Mouse (Mus musculus): ENCODE measurements around the gene Lonrf3.
A peak's percentile ranks its signal among the peaks of the same experiment; 100 is the strongest.

Lonrf3 gene

DNA sequence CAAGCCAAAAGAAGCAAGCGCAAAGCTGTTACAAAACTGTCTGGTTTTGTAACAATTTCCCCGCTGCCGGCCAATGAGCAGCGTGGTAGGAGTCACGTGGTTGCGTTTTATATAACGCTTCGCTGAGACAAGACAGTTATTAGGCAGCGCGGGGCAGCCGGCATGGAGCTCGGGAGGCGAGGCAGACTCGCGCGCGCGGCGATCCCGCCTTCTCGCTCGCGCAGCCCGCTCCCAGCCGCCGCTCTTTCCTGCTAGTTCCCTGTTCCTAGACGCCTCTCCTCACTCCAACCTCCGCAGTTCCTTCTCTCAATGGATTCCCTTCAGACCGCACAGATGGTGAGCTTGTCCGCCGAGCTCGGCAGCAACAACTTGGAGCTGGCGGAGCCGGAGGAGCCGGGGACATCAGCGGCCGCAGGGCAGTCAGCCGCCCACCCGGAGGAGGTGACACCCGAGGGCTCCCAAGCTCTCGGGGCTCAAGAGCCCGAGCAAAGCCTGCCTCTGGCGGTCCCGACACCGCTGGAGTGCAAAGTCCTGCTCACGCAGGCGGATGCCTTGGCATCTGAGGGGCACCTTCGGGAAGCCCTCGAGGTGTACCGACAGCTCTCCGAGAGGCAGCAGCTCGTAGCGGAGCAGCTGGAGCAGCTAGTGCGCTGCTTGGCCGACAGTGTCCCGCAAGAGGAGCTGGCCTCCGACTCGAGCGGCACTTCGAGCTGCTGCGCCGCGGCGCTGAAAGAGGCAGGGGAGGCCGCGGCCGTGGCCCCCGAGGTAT is at the start of gene Lonrf3:
Gene Lonrf3, plus strand, starts transcription at position 83 of the 769 bp plus-strand sequence.
- DNase-seq: peak; percentile 81 to 82

- DNase-seq: no peak
Measured at GRCm38 (mm10) chrX:36278750-36279149, 49.4 kb upstream of the Lonrf3 start.

GRCm38 (mm10) chrX:36311420-36311819 is 16.7 kb upstream of the Lonrf3 start:
- DNase-seq: no peak

DNA sequence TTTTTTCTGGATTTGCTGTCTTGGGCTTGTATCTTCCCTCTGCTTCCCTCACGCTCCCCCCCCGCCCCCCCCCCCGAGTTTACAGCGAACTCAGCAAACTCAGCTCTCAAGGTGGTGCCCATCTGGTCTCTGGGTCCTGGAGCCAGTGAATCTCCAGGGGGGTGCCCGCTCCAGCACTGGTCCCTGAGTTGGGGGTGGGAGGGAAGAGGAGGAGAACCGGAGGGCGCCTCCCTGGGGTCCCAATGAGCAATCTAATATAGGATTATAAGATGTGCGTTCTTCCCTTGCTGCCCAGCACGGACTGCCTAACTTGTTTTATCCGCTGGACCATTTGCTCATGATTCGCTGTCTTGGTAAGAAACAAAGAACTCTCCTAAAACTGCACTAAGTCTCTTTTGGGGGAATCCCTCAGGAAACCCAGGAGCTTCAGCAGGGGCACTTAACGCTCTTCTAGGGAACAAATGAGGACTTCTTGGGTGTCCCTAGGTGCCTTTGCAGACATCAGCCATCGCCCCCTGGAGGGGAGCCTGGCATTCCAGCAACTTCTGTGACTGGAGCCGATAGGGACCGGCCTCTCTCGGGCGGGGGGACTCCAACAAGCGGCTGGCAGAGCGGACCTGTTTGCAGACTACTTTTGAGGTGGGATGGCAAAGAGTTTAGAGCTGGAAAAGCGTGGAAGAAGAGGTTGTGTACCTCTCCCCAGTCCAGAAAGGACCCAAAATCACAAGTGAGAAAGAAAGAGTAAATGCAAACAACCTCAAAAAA is 480 bp upstream of the Lonrf3 start:
- DNase-seq: peak; percentile 56 to 65

- DNase-seq: peak; percentile 9 to 51
Measured at GRCm38 (mm10) chrX:36329040-36329649, 992 bp downstream of the Lonrf3 start.

DNA sequence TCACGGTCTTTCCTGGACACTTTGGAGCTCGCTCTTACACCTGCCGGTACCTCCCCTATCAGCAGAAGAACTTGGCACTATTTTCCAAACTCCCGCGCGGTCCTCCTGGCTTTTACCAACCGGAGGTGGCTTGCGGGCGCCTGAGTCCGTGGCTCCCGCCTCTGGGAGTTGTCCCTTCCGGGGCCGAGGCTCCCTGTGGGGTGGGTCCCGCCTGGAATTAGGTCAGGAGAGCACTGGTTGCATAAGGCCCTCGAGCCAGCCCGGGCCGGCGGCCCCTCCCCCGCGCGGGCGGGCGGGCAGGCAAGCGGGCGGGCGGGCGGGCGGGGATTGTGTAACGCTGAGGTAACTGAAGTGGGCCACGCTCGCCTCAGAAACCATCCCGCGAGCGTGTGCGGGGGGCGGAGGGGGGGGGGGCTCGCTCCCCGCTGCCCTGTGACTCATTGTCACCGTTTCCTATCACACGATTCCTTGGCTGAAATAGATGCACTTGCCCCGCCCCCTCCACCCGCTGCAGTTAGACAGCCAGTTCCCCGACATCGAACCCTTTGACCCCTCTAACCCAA is 1.8 kb downstream of the Lonrf3 start:
- DNase-seq: peak; percentile 80 to 84

GRCm38 (mm10) chrX:36352446-36352845 is 24.3 kb downstream of the Lonrf3 start:
- DNase-seq: peak; percentile 18 to 62

DNA sequence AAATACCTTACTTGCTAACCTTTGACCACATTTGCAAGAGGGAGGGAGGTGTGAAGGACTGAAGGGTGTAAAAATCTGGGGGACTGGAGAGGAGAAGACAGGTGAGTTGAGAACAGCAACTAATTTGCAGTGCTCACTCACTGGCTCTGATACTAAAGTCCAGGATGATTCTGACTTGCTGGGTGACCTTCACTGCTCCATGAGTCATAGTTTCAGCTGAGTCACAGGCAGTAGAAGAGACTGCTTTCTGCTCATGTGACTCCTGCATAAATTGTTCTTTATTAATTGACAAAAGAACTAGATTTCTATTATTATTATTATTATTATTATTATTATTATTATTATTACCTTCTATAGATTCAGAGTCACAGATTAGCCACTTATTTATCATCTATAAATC is 57.2 kb downstream of the Lonrf3 start:
- no peak for DNase-seq

DNA sequence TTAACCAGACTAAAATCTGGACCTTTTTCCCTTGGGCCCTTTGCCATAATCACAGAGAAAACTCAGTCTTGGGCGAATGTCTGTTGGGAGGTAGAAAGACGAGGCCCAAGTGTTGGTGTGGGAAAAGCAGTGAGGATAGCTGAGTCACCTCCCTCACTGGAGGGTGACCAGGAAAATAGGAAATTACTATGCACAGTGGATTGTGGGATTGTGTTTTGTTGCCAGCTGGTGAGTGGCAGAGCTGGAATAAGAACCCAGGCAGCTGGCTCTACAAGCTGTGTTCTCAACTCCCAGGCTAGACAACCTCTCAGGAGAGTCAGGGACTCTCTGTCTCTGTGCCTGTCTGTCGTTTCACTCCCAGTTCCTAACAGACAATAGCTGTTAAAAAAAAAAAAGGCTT is 61.8 kb downstream of the Lonrf3 start:
- DNase-seq: no peak

DNA sequence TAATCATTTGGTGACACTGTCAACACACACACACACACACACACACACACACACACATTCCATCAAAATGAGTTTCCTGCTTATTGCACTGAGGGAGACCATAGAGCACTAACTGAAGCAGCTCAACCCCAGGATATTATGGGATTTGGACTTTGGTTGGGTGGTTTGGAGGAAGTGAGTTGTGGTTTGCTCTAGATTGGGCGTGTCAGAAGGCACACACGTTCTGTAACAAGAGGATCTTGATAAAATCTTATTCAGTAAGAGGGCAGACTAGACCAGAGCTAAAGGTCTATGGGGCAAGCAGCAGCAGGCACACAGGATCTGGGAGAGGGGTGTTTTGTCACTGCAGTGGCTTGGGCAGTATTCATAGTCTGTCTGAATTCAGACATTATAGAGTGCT is 62.4 kb downstream of the Lonrf3 start:
- no peak for DNase-seq

- DNase-seq: no peak
Measured at GRCm38 (mm10) chrX:36392672-36393071, 64.5 kb downstream of the Lonrf3 start.

DNA sequence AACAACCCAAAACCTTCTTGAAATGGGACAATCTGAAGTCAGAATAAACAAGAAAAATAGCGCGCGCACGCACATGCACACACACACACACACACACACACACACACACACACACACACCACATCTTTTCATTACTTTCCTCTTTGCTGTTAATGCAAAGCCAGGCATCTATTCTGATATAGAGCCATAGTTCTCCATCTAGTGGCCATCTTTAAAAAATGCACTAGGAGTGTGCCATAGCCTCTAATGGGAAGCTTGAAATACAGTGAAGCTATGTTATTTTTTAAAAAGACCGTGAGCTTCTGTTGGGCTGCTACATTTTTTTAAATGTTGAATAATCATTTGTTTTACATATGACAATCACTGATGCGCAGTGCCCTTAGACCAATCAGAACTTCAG is 65.1 kb downstream of the Lonrf3 start:
- peak; percentile 1 to 7 for DNase-seq

- no peak for DNase-seq
Measured at GRCm38 (mm10) chrX:36400980-36401379, 72.8 kb downstream of the Lonrf3 start, which contains the start of gene Gm6268. TSS of gene Gm6268 (plus strand) at chrX:36401280.

DNA sequence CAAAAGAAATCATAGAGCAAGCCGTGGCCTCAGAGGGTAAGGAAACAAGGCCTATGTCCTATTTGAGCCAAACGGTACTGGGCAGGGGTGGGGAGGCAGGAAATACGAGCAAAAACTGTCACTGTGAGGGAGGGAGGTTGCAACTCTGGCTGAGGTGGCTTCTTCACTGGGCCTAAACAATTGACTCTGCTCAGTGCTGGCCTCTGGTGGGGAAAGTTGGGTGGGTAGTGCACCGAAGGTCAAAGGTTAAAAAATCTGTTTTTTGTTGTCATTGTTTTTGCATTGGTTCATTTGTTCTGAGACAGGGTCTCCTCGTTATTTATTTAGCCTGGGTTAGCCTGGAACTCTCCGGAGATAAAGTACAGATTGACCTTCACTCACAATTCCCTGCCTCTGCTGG is 74.2 kb downstream of the Lonrf3 start:
- peak in 1 of 2 experiments; percentile 14 for DNase-seq
